Mouse (Mus musculus) liver, postnatal 0 days (tissue): ENCODE measurements at regions not wholly inside any gene's neighbourhood (a gene's known extent, or its start where the extent isn't known, plus 50 kb on each side); places are given as distances from the start of the nearest gene placed in this dataset.

ENCODE experiments used
- CTCF ChIP-seq: sonication (generic); IDR thresholded peaks from 2 replicates; pipeline ENCODE4 v1.5.1; 2016; ENCODE audit warnings: antibody characterized with exemption, low read depth
- EP300 ChIP-seq: IDR thresholded peaks from 2 replicates; pipeline ENCODE4 v1.6.1; 2016; ENCODE audit warnings: antibody characterized with exemption, low read depth, mild to moderate bottlenecking

- TF ChIP-seq CTCF = no peak
- no peak for TF ChIP-seq EP300
Measured at GRCm38 (mm10) chr5:126395331-126395730, 846.3 kb upstream of the Tmem132c start.
